Mouse (Mus musculus): ENCODE data around the gene Nudt1.

Gene Nudt1

GRCm38 (mm10) chr5:140381156-140381555, 59.7 kb downstream of the Nudt1 start:
- H3K27me3 ChIP-seq (ENCODE audit: insufficient read depth, low read length), result no peaks in the 10 kb centered on the region
- H3K36me3 ChIP-seq (ENCODE audit: insufficient read depth, low read length), result peaks cover 4% of the 10 kb centered on the region; the same call in 1 of the 2 replicates
- no peak for TF ChIP-seq NANOG (IDR thresholded peaks at IDR 0.05; ENCODE audit: borderline replicate concordance, low read length)
- TF ChIP-seq CTCF (conservative IDR thresholded peaks at IDR 0.05; ENCODE audit: low read length), result no peak
- peaks cover 21% of the 10 kb centered on the region for H3K4me1 ChIP-seq (replicated peaks; ENCODE audit: low read depth, low read length)
- no peaks in the 10 kb centered on the region for H3K9me3 ChIP-seq (ENCODE audit: low read length)
- H3K4me3 ChIP-seq (replicated peaks; ENCODE audit: low read length), result no peak overlapping the region

- Histone ChIP-seq H3K9me3 (ENCODE audit: low read length) (no peaks in the 10 kb centered on the region), H3K27me3 (ENCODE audit: insufficient read depth, low read length) (peaks cover 2% of the 10 kb centered on the region; the same call in 1 of the 2 replicates), H3K4me3 (replicated peaks; ENCODE audit: low read length) (no peak overlapping the region), H3K36me3 (ENCODE audit: insufficient read depth, low read length) (peaks cover 4% of the 10 kb centered on the region; the same call in 1 of the 2 replicates), H3K4me1 (replicated peaks; ENCODE audit: low read depth, low read length) (peaks cover 29% of the 10 kb centered on the region)
- TF ChIP-seq NANOG (IDR thresholded peaks at IDR 0.05; ENCODE audit: borderline replicate concordance, low read length) (no peak), POU5F1 (IDR thresholded peaks at IDR 0.05; ENCODE audit: borderline replicate concordance, low read length) (no peak), CTCF (conservative IDR thresholded peaks at IDR 0.05; ENCODE audit: low read length) (no peak)
Observed at GRCm38 (mm10) chr5:140382688-140383087, 61.2 kb downstream of the Nudt1 start.

GRCm38 (mm10) chr5:140383559-140383958, 62.1 kb downstream of the Nudt1 start:
- H3K9me3 ChIP-seq (ENCODE audit: low read length), result no peaks in the 10 kb centered on the region
- TF ChIP-seq POU5F1 (IDR thresholded peaks at IDR 0.05; ENCODE audit: borderline replicate concordance, low read length) (no peak), CTCF (conservative IDR thresholded peaks at IDR 0.05; ENCODE audit: low read length) (no peak), NANOG (IDR thresholded peaks at IDR 0.05; ENCODE audit: borderline replicate concordance, low read length) (no peak)
- H3K4me1 ChIP-seq (replicated peaks; ENCODE audit: low read depth, low read length), result peaks cover 37% of the 10 kb centered on the region
- no peak overlapping the region for H3K4me3 ChIP-seq (replicated peaks; ENCODE audit: low read length)
- H3K36me3 ChIP-seq (ENCODE audit: insufficient read depth, low read length), result peaks cover 4% of the 10 kb centered on the region; the same call in 1 of the 2 replicates
- peaks cover 5% of the 10 kb centered on the region; the same call in 1 of the 2 replicates for H3K27me3 ChIP-seq (ENCODE audit: insufficient read depth, low read length)

GRCm38 (mm10) chr5:140384462-140384861, 63.0 kb downstream of the Nudt1 start:
- peaks cover 36% of the 10 kb centered on the region for H3K4me1 ChIP-seq (replicated peaks; ENCODE audit: low read depth, low read length)
- H3K9me3 ChIP-seq (ENCODE audit: low read length), result no peaks in the 10 kb centered on the region
- no peak overlapping the region for H3K4me3 ChIP-seq (replicated peaks; ENCODE audit: low read length)
- peaks cover 4% of the 10 kb centered on the region; the same call in 1 of the 2 replicates for H3K36me3 ChIP-seq (ENCODE audit: insufficient read depth, low read length)
- TF ChIP-seq POU5F1 (IDR thresholded peaks at IDR 0.05; ENCODE audit: borderline replicate concordance, low read length) (no peak), CTCF (conservative IDR thresholded peaks at IDR 0.05; ENCODE audit: low read length) (no peak), NANOG (IDR thresholded peaks at IDR 0.05; ENCODE audit: borderline replicate concordance, low read length) (no peak)
- H3K27me3 ChIP-seq (ENCODE audit: insufficient read depth, low read length), result peaks cover 6% of the 10 kb centered on the region

GRCm38 (mm10) chr5:140387236-140387635, 65.8 kb downstream of the Nudt1 start:
- Histone ChIP-seq H3K4me1 (replicated peaks; ENCODE audit: low read depth, low read length) (peaks cover 36% of the 10 kb centered on the region), H3K36me3 (ENCODE audit: insufficient read depth, low read length) (no peaks in the 10 kb centered on the region), H3K27me3 (ENCODE audit: insufficient read depth, low read length) (peaks cover 26% of the 10 kb centered on the region), H3K4me3 (replicated peaks; ENCODE audit: low read length) (no peak overlapping the region), H3K9me3 (ENCODE audit: low read length) (no peaks in the 10 kb centered on the region)
- TF ChIP-seq CTCF (conservative IDR thresholded peaks at IDR 0.05; ENCODE audit: low read length) (no peak), NANOG (IDR thresholded peaks at IDR 0.05; ENCODE audit: borderline replicate concordance, low read length) (no peak), POU5F1 (IDR thresholded peaks at IDR 0.05; ENCODE audit: borderline replicate concordance, low read length) (no peak)
